Mouse (Mus musculus) thymus, adult 2 months (tissue): Measurements from ENCODE around the gene Med26. TPM values are rescaled to one million over a fixed set of nuclear protein-coding genes. Genes with fewer than 3 reads are reported as not detected.

Source experiments
- DNase-seq: peaks from one replicate; pipeline ENCODE4 v3.0.0; 2021
- H3K27ac ChIP-seq: fragments of 200-500 bp; 2 replicates; pipeline ENCODE4 v1.5.1; 2012; ENCODE audit warnings: low read length, control low read depth; ENCODE audit not compliant: control insufficient read depth, insufficient read depth
- H3K27me3 ChIP-seq: fragments of 200-500 bp; 2 replicates; pipeline ENCODE4 v1.6.1; 2012; ENCODE audit warnings: mild to moderate bottlenecking, low read length, moderate library complexity, mixed read lengths; ENCODE audit not compliant: control insufficient read depth, insufficient read depth
- H3K36me3 ChIP-seq: fragments of 200-500 bp; 2 replicates; pipeline ENCODE4 v1.6.1; 2012; ENCODE audit warnings: mild to moderate bottlenecking, low read length, moderate library complexity; ENCODE audit not compliant: control insufficient read depth, insufficient read depth
- H3K4me1 ChIP-seq: fragments of 200-500 bp; replicated peaks from 2 replicates; pipeline ENCODE4 v1.6.1; 2012; ENCODE audit warnings: low read length; ENCODE audit not compliant: control insufficient read depth, insufficient read depth
- H3K4me3 ChIP-seq: fragments of 200-500 bp; 2 replicates; pipeline ENCODE4 v1.5.1; 2012; ENCODE audit warnings: mild to moderate bottlenecking, low read length, control low read depth, moderate library complexity; ENCODE audit not compliant: control insufficient read depth, insufficient read depth
- CTCF ChIP-seq: fragments of 200-500 bp; IDR thresholded peaks from 2 replicates; pipeline ENCODE4 v1.5.1; 2012; ENCODE audit warnings: mild to moderate bottlenecking, control low read depth, low read length, moderate library complexity, borderline replicate concordance; ENCODE audit not compliant: control insufficient read depth, poor library complexity, insufficient read depth; ENCODE audit errors: extremely low read depth
- POLR2A ChIP-seq: fragments of 200-500 bp; IDR thresholded peaks from 2 replicates; pipeline ENCODE4 v1.6.1; 2012; ENCODE audit warnings: mild to moderate bottlenecking, low read length, control low read depth, moderate library complexity; ENCODE audit not compliant: control insufficient read depth, poor library complexity, insufficient read depth; ENCODE audit errors: extremely low read depth
- WGBS: fragments of 180-500 bp; shearing (Covaris S2); methylation state at CpG from one replicate; pipeline ENCODE4 v1.1.7; 2018; 5-methylcytosine and 5-hydroxymethylcytosine counted together
- polyA plus RNA-seq: library from polyadenylated mRNA; depleted of rRNA; stranded (reverse); fragments of >200 nt; gene quantifications from 2 replicates; pipeline ENCODE4 v1.2.3, GENCODE M21; 2012

Gene Med26
- polyA plus RNA-seq, 1 experiment: 26.3 TPM

GRCm38 (mm10) chr8:72571611-72572473 is 23.8 kb upstream of the Med26 start, which contains the start of gene Tmem38a:
Gene Tmem38a (plus strand): TSS chr8:72572055.
- Histone ChIP-seq H3K27ac (peak within 1 kb of the TSS; percentile 73), H3K36me3 (peaks cover 16% of the 10 kb centered on the region), H3K4me3 (peak within 1 kb of the TSS; percentile 82), H3K27me3 (no peaks in the 10 kb centered on the region), H3K4me1 (peaks cover 16% of the 10 kb centered on the region)
- DNase-seq: peak; percentile 80
- WGBS: 1% methylated on average over 45 of the region's 45 CpGs
- TF ChIP-seq CTCF (no peak), POLR2A (peak; percentile 60; the same call in 1 of the 2 replicates)

- Histone ChIP-seq H3K4me1 (peaks cover 16% of the 10 kb centered on the region), H3K27me3 (no peaks in the 10 kb centered on the region), H3K27ac (peak within 1 kb of the TSS; percentile 73), H3K4me3 (peak within 1 kb of the TSS; percentile 82), H3K36me3 (peaks cover 24% of the 10 kb centered on the region)
- TF ChIP-seq POLR2A (no peak; the same call in 1 of the 2 replicates), CTCF (peak; percentile 41; the same call in 1 of the 2 replicates)
- DNase-seq: peak; percentile 98
- under 1% methylated on average over 52 of the region's 52 CpGs for whole genome bisulfite sequencing
Observed at GRCm38 (mm10) chr8:72570633-72571610, 22.9 kb upstream of the Med26 start, which contains the start of gene Smim7. Gene Smim7 (minus strand): TSS chr8:72571088.

- WGBS: 98% methylated on average over 2 of the region's 2 CpGs
- DNase-seq: no peak
- Histone ChIP-seq H3K4me3 (no peak overlapping the region), H3K36me3 (peaks cover 32% of the 10 kb centered on the region), H3K4me1 (peaks cover 8% of the 10 kb centered on the region), H3K27me3 (no peaks in the 10 kb centered on the region), H3K27ac (no peak overlapping the region)
- TF ChIP-seq CTCF (no peak), POLR2A (no peak)
Observed at GRCm38 (mm10) chr8:72565970-72566369, 17.9 kb upstream of the Med26 start.

GRCm38 (mm10) chr8:72561111-72561689 is 13.1 kb upstream of the Med26 start:
- H3K4me1 ChIP-seq: no peaks in the 10 kb centered on the region
- H3K27ac ChIP-seq: no peak overlapping the region
- WGBS: 93% methylated on average over 1 of the region's 1 CpGs
- H3K27me3 ChIP-seq: no peaks in the 10 kb centered on the region
- TF ChIP-seq POLR2A: no peak
- TF ChIP-seq CTCF: no peak
- H3K36me3 ChIP-seq: peaks cover 11% of the 10 kb centered on the region
- DNase-seq: no peak
- H3K4me3 ChIP-seq: no peak overlapping the region

- no peak for DNase-seq
- TF ChIP-seq CTCF (no peak), POLR2A (no peak)
- Histone ChIP-seq H3K27me3 (no peaks in the 10 kb centered on the region), H3K4me1 (no peaks in the 10 kb centered on the region), H3K36me3 (no peaks in the 10 kb centered on the region), H3K4me3 (no peak overlapping the region), H3K27ac (no peak overlapping the region)
- 95% methylated on average over 4 of the region's 4 CpGs for WGBS
Observed at GRCm38 (mm10) chr8:72555770-72556169, 7.7 kb upstream of the Med26 start.
